Mouse (Mus musculus) midbrain, embryonic 12.5 days (tissue): Measurements from ENCODE around the gene Smco1. TPM values are rescaled to one million over a fixed set of nuclear protein-coding genes. Genes with fewer than 3 reads are reported as not detected.
A peak's percentile ranks its signal among the peaks of the same experiment; 100 is the strongest.
"Not testable (repeated sequence)": the region's sequence is repeated elsewhere in the genome, so short reads cannot be mapped to it uniquely, and the experiment has no call there.

Experiments used
- ATAC-seq: fragments of 200-750 bp; cut with Nextera tagmentation; 2 replicates; pipeline ENCODE4 v1.8.0; 2017; ENCODE audit warnings: low read depth, moderate TSS enrichment, moderate library complexity; ENCODE audit not compliant: low FRiP score
- H3K27ac ChIP-seq: fragments of 300-500 bp; sonication (generic); replicated peaks from 2 replicates; pipeline ENCODE4 v1.5.1; 2016; ENCODE audit warnings: mild to moderate bottlenecking
- H3K27me3 ChIP-seq: fragments of 300-500 bp; sonication (generic); 2 replicates; pipeline ENCODE4 v1.6.1; 2016; ENCODE audit warnings: mild to moderate bottlenecking
- H3K36me3 ChIP-seq: fragments of 300-500 bp; sonication (generic); 2 replicates; pipeline ENCODE4 v1.6.1; 2016
- H3K4me1 ChIP-seq: fragments of 300-500 bp; sonication (generic); 2 replicates; pipeline ENCODE4 v1.6.1; 2016
- H3K4me2 ChIP-seq: fragments of 300-500 bp; sonication (generic); replicated peaks from 2 replicates; pipeline ENCODE4 v1.6.1; 2016; ENCODE audit warnings: mild to moderate bottlenecking, moderate library complexity
- H3K4me3 ChIP-seq: fragments of 300-500 bp; sonication (generic); 2 replicates; pipeline ENCODE4 v1.5.1; 2016; ENCODE audit warnings: mild to moderate bottlenecking
- H3K9ac ChIP-seq: fragments of 300-500 bp; sonication (generic); replicated peaks from 2 replicates; pipeline ENCODE4 v1.6.1; 2016; ENCODE audit warnings: mild to moderate bottlenecking, moderate library complexity
- H3K9me3 ChIP-seq: fragments of 300-500 bp; sonication (generic); 2 replicates; pipeline ENCODE4 v1.6.1; 2016; ENCODE audit warnings: mild to moderate bottlenecking
- WGBS: fragments of 180-500 bp; shearing (Covaris S2); methylation state at CpG from one replicate; pipeline ENCODE4 v1.1.7; 2016; 5-methylcytosine and 5-hydroxymethylcytosine counted together
- polyA plus RNA-seq: library from polyadenylated mRNA; unstranded; fragments of >200 nt; fragmentation: Nextera tagmentation; extraction: Ambion mirVana; gene quantifications from 2 replicates; pipeline ENCODE4 v1.2.1, GENCODE M21; 2016

The Smco1 gene
- polyA plus RNA-seq, 1 experiment from 2014 or later: not detected

DNA sequence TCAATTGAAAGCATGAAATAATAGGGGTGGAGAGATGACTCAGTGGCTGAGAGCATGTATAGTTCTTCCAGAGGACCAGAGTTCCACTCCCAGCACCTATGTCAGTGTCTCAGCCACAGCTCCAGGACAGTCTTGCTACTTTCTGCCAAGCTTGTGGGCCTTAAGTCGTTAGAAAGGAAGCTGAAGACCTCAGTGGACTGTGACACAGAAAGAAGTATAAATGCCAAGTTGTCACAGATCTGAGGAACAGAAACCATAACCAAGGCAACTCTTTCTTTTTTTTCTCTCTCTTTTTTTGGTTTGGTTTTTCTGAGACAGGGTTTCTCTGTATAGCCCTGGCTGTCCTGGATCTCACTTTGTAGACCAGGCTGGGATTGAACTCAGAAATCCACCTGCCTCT is 4.6 kb downstream of the Smco1 start:
- Histone ChIP-seq H3K36me3 (peaks cover 8% of the 10 kb centered on the region), H3K4me1 (peaks cover 23% of the 10 kb centered on the region), H3K9me3 (no peaks in the 10 kb centered on the region), H3K9ac (no peak overlapping the region), H3K4me3 (no peak overlapping the region), H3K27ac (no peak overlapping the region), H3K4me2 (no peak overlapping the region), H3K27me3 (no peaks in the 10 kb centered on the region)
- no peak for ATAC-seq
- WGBS: 81% methylated on average over 1 of the region's 1 CpGs

DNA sequence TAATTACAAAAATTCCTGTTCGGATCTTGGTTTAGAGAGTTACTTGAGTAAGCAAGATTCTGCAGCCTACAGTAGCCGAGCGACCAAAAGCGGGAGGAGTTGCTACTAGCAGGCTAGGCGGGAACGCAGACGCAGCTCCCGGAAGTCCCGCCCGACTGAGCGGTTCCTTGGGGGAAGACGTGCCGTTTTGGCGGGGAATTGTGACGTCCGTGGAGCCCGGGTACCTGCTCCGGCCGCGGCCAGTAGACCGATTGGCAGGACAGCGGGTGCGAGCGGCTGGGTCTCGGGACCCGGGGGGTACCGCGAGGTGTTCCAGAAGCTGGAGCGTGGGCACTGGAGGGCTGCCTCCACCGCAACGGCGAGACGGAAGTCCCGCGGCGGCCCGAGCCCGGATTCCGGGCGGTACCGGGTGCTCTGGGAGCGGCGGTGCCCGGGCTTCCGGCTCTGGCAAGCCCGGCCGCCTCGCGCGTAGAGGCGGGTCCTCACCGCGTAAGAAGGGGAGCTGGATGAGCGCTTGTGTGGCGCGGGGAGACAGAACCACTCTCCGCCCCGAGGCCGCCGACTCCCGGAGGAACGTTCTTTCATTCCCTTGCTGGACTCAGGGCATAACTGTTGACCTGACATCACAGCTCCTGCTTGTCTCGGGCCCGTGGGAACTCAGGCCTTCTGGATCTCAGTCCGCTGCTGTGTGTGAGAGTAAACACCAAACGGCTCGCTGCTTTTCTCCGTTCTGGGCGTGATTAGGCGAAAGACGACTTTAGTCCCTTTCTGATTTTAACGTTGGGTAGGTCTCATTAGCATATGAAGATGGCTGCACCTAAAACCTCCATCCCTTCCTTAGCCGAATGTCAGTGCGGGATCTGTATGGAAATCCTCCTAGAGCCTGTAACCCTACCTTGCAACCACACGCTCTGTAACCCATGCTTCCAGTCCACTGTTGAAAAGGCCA is 6.3 kb downstream of the Smco1 start, which contains the start of gene Rnf168:
Rnf168 (plus strand) TSS at position 152 of the 949 bp plus-strand sequence.
- peak within 1 kb of the TSS; percentile 71 for H3K4me2 ChIP-seq
- peaks cover 13% of the 10 kb centered on the region for H3K36me3 ChIP-seq
- H3K27ac ChIP-seq: peak within 1 kb of the TSS; percentile 94
- ATAC-seq: peak; percentile 89
- H3K9me3 ChIP-seq: no peaks in the 10 kb centered on the region
- under 1% methylated on average over 75 of the region's 75 CpGs for WGBS
- H3K4me3 ChIP-seq: peak within 1 kb of the TSS; percentile 89
- H3K27me3 ChIP-seq: no peaks in the 10 kb centered on the region
- peaks cover 28% of the 10 kb centered on the region for H3K4me1 ChIP-seq
- H3K9ac ChIP-seq: peak within 1 kb of the TSS; percentile 85

DNA sequence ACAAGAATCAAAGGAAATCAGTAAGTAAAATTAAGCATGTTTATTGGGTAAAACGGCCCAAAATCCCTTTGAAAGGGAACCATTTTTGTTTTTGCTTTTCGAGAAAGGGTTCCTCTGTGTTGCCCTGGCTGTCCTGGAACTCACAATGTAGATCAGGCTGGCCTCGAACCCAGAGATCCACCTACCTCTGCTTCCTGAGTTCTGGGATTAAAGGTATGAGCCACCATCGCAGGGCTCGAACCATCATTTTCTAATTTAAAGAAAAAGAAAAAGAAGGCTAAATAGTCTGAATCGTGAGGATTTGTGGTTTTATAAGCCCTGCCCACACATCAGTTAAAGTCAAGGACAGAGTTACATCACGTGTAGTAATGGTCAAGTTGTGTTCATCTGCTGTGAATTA is 7.1 kb downstream of the Smco1 start:
- Histone ChIP-seq H3K4me2 (peak overlapping the region; percentile 71), H3K36me3 (peaks cover 21% of the 10 kb centered on the region), H3K27me3 (no peaks in the 10 kb centered on the region), H3K27ac (peak overlapping the region; percentile 94), H3K4me3 (peak overlapping the region; percentile 89), H3K9me3 (no peaks in the 10 kb centered on the region), H3K9ac (peak overlapping the region; percentile 85), H3K4me1 (peaks cover 32% of the 10 kb centered on the region)
- 64% methylated on average over 7 of the region's 7 CpGs for WGBS
- ATAC-seq: no peak

DNA sequence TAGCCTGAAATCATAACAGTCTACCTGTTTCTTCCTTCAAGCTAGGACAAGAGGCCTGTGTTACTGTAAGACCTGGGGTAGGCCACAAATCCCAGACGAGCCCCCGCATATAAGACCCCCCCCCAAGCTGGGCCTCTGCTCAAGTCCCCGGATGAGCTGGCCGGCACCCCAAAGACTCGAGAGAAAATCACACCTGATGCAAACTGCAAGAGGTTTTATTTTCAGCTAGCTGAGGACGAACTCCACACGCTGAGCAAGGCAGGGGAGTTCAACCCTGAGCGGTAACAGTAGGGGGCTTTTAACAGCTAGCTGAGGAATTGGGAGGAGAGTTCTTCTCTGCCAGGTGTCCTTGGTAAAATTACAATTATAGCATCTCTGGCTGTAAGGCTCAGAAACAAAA is 8.9 kb downstream of the Smco1 start:
- no peak overlapping the region for H3K9ac ChIP-seq
- no peak for ATAC-seq
- H3K4me1 ChIP-seq: peaks cover 32% of the 10 kb centered on the region
- no peaks in the 10 kb centered on the region for H3K27me3 ChIP-seq
- peaks cover 39% of the 10 kb centered on the region for H3K36me3 ChIP-seq
- peak overlapping the region; percentile 34 for H3K4me2 ChIP-seq
- H3K27ac ChIP-seq: no peak overlapping the region
- peak overlapping the region; percentile 18 for H3K4me3 ChIP-seq
- no peaks in the 10 kb centered on the region for H3K9me3 ChIP-seq
- 95% methylated on average over 8 of the region's 8 CpGs for WGBS

DNA sequence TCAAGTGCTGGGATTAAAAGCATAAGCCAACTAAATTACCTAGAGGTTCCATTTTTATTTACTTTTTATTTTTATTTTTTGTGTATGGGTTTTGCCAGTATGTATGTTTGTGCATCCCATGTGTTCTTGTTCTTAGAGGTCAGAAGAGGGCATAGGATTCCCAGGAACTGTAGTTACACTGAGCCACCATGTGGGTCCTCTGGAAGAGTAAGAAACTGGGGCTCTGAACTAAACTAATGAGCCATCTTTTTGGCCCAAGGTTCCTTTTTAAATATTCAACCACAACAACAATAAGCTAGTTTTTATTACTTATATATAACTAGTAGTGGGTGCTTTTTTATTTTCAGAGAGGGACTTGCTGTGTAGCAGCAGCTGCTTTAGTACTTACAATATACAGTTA is 11.3 kb downstream of the Smco1 start:
- Histone ChIP-seq H3K9ac (no peak overlapping the region), H3K9me3 (no peaks in the 10 kb centered on the region), H3K27me3 (no peaks in the 10 kb centered on the region), H3K4me1 (peaks cover 28% of the 10 kb centered on the region), H3K4me3 (no peak overlapping the region), H3K36me3 (peaks cover 59% of the 10 kb centered on the region), H3K4me2 (no peak overlapping the region), H3K27ac (no peak overlapping the region)
- ATAC-seq: no peak

DNA sequence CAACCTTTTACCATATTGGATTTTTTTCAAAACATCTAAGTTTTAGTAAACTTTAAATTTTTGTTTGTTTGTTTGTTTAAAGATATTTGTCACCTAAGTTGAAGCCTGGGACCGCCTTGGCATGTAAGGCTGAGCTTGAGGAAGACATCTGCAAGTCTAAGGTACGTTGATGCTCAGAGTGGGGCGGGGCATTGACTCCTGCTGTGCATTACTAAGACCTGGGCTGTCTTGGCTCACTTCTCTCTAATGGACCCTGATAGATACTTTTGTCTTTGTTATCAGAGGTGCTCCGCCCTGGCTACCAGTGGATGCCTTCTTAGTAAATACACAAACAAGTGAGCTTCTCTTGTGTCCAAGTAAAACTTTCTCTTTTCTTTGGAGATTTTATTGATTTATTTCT is 20.6 kb downstream of the Smco1 start:
- ATAC-seq: no peak
- Histone ChIP-seq H3K4me1 (no peaks in the 10 kb centered on the region), H3K9me3 (no peaks in the 10 kb centered on the region), H3K27me3 (no peaks in the 10 kb centered on the region), H3K36me3 (peaks cover 58% of the 10 kb centered on the region), H3K27ac (no peak overlapping the region), H3K4me3 (no peak overlapping the region), H3K4me2 (no peak overlapping the region), H3K9ac (no peak overlapping the region)
- WGBS: 97% methylated on average over 4 of the region's 4 CpGs

DNA sequence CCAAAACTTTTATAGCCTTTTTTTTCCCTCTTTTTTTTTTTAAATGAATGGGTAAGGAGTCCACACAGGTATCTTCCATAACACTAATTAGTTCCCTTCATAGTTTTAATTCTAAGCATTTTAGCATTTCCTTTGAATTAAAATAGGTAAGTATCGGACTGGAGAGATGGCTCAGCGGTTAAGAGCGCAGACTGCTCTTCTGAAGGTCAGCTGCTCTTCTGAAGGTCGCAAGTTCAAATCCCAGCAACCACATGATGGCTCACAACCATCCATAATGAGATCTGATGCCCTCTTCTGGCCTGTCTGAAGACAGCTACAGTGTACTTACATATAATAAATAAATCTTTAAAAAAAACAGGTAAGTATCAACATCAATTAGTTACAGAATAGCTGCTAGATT is 28.3 kb downstream of the Smco1 start:
- peaks cover 44% of the 10 kb centered on the region for H3K36me3 ChIP-seq
- 95% methylated on average over 4 of the region's 4 CpGs for WGBS
- not testable (repeated sequence) for H3K9me3 ChIP-seq, H3K27ac ChIP-seq, H3K4me3 ChIP-seq, H3K9ac ChIP-seq, H3K4me2 ChIP-seq, H3K4me1 ChIP-seq, ATAC-seq, H3K27me3 ChIP-seq

DNA sequence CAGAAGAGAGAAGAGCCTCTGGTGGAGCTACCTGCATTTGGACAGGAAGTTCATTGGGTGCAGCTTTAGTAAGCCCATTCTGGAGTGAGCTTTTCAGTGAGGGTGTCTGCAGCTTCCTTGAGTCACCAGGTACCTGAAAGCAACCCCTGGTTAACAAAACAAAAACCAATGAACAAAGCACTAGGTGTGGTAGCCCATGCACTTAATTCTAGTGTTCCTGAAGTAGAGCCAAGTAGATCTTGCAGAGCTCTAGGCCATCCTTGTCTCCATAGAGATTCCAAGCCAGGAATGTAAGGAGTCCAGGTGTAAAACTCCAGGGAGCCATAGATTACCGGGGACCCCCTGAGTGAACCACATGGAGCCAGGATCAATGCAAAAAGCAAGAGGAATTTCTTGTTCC is 31.8 kb downstream of the Smco1 start:
- Histone ChIP-seq H3K4me3 (no peak overlapping the region), H3K9ac (no peak overlapping the region), H3K4me2 (no peak overlapping the region), H3K36me3 (peaks cover 21% of the 10 kb centered on the region), H3K27ac (no peak overlapping the region), H3K4me1 (no peaks in the 10 kb centered on the region), H3K27me3 (no peaks in the 10 kb centered on the region), H3K9me3 (no peaks in the 10 kb centered on the region)
- ATAC-seq: no peak
- WGBS: 50% methylated on average over 1 of the region's 1 CpGs

DNA sequence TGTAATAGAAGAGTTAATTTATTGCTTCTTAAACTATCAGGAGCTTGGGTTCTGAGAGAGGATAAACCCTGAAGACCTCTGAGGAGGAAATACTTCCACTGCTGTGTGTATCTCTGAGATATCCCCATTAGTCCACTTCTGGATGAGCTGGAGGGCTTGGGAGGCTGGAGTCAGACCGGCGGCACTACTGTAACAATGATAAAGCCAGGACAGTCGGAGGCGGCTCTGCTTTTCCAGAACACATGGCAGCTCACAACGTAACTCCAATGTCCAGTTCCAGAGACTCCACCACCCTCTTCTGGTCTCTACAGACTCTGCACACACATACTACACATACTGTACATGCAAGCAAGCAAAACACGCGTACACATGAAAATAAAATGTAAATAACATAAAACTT is 32.6 kb downstream of the Smco1 start:
- H3K4me1 ChIP-seq: no peaks in the 10 kb centered on the region
- H3K4me3 ChIP-seq: no peak overlapping the region
- WGBS: 94% methylated on average over 7 of the region's 7 CpGs
- no peaks in the 10 kb centered on the region for H3K27me3 ChIP-seq
- no peak overlapping the region for H3K27ac ChIP-seq
- H3K36me3 ChIP-seq: peaks cover 13% of the 10 kb centered on the region
- no peak overlapping the region for H3K9ac ChIP-seq
- H3K9me3 ChIP-seq: no peaks in the 10 kb centered on the region
- H3K4me2 ChIP-seq: no peak overlapping the region
- ATAC-seq: no peak

DNA sequence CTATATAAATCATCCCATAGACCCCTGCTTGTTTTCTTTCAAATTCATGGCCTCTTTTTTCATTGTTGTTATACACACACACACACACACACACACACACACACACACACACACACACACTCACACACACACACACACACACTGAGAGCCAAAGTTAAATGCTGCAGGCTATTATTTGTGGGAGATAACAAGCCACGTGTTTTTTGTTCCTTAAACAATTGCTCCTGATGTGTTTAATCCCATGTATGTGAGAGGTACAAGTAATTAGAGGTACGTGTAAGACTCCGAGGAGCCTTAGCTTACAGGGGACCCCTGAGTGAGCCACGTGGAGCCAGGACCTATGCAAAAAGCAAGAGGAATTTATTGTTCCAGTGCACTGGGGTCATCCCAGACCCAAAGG is 40.7 kb downstream of the Smco1 start:
- Histone ChIP-seq H3K9ac (no peak overlapping the region), H3K4me1 (no peaks in the 10 kb centered on the region), H3K27ac (no peak overlapping the region), H3K9me3 (no peaks in the 10 kb centered on the region), H3K36me3 (no peaks in the 10 kb centered on the region), H3K4me3 (no peak overlapping the region), H3K27me3 (no peaks in the 10 kb centered on the region), H3K4me2 (no peak overlapping the region)
- no peak for ATAC-seq
- 81% methylated on average over 4 of the region's 4 CpGs for WGBS

DNA sequence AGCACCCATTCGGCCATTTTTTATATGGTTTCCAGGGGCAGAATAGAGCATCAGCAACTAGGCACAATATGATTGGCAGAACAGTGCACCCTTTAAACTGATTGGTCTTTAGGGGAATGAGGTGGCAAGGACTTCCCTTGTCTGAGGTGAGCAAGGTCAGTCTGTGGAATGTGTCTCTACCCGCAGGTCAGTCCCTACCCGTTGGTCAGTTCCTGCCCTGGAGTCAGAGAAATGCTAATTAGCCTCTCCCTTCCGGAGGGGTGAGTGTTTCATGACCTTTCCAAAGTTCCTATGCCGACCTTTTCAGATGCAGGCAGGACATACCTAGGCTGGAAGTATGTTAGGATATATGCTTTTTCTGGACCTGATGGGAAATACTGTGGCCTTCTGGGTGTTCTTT is 41.1 kb downstream of the Smco1 start:
- 63% methylated on average over 5 of the region's 5 CpGs for WGBS
- no peak for ATAC-seq

DNA sequence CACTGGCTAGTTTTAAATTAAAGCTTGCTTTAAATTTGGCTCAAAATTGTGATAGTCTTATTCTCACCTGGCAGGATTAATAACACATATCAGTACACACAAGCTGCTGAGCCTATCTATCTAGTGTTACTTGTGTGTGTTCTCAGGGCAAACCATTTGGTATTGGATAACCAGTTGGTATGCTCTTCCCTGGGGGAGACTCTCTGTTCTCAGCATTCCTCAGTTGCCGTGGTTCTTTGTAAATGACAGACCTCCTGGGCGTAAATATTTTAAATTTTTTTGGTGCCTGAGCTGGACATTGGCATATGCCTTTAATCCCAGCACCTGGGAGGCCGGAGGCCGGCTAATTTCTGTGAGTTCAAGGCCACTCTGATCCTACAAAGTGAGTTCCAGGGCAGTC is 41.6 kb downstream of the Smco1 start:
- ATAC-seq: no peak
- H3K4me1 ChIP-seq: no peaks in the 10 kb centered on the region
- H3K27me3 ChIP-seq: no peaks in the 10 kb centered on the region
- no peak overlapping the region for H3K9ac ChIP-seq
- 76% methylated on average over 4 of the region's 4 CpGs for WGBS
- H3K27ac ChIP-seq: peak overlapping the region; percentile 54
- no peaks in the 10 kb centered on the region for H3K9me3 ChIP-seq
- no peak overlapping the region for H3K4me3 ChIP-seq
- no peak overlapping the region for H3K4me2 ChIP-seq
- H3K36me3 ChIP-seq: no peaks in the 10 kb centered on the region

More for the DNA sequence above, 41.1 kb downstream of the Smco1 start:
- Histone ChIP-seq H3K4me2 (no peak overlapping the region), H3K27ac (no peak overlapping the region), H3K9ac (no peak overlapping the region), H3K4me1 (no peaks in the 10 kb centered on the region), H3K9me3 (no peaks in the 10 kb centered on the region), H3K4me3 (no peak overlapping the region), H3K36me3 (no peaks in the 10 kb centered on the region), H3K27me3 (no peaks in the 10 kb centered on the region)
